In the genomic region with DNA sequence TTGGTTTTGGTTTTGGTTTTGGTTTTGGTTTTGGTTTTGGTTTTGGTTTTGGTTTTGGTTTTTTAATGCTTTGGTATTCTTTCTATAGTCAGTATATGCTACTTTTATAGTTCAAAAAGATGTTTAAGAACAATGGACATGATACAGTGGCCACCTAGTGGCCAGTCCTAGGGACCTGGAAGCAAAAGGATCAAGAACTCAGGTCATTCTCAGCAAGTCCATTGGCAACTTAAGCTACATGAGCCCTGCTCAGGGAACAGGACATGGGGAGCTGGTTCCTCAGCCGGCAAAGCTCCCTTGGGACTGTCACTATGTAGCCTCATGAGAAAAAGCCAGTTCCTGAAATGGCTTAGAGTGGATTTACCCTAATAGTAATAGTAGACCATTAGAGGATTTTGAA, we compare ENCODE assay signal across 13 mouse cellular contexts. TPM values are rescaled to one million over a fixed set of nuclear protein-coding genes. Genes with fewer than 3 reads are reported as not detected.
DNase-seq lines count a peak whose midpoint lies in the region; ATAC-seq and TF ChIP-seq lines count a peak whose summit lies in the region.
"Had no signal": no experiment of that assay in that cellular context is flagged by ENCODE, and none has a peak within 500 bp of the region (broad histone marks: within the 10 kb centered on the region; RNA-seq: fewer than 3 reads in every experiment).

No protein-coding gene starts in this region.

- intact Hi-C loops in left cerebral cortex, postnatal 10 days (cut with DNase I), result no loop called here

- DNase-seq in cerebellum, postnatal 10 days, result peak; percentile 7 to 14
- DNase-seq in cerebellum, adult 9-11 months, result no peak
- DNase-seq in limb, embryonic 14.5 days (ENCODE audit: low spot score), result peak; percentile 4
- DNase-seq in limb, embryonic 10.5 days (ENCODE audit: low spot score), result no peak
- DNase-seq in brain, adult 2 months (ENCODE audit: low read depth, low spot score), result peak; percentile 59
- peak; percentile 21 for DNase-seq in naive thymus-derived CD4-positive, alpha-beta T cell, adult 2 months (ENCODE audit: low read depth)
- no peak for DNase-seq in left cerebral cortex, postnatal 10 days (ENCODE audit: extremely low spot score in 1 of 2, low spot score in 2 of 2)
- DNase-seq in thymus, postnatal 0 days (ENCODE audit: low spot score), result no peak
- DNase-seq: gastrocnemius, adult 2 months had no signal

- no peaks in the 10 kb centered on the region for H3K9me3 ChIP-seq in limb, embryonic 14.5 days (ENCODE audit: control insufficient read depth, low read length)
- H3K9me3 ChIP-seq in limb, embryonic 10.5 days (replicated peaks), result no peaks in the 10 kb centered on the region
- H3K9me3 ChIP-seq: embryonic facial prominence, embryonic 12.5 days; intestine, embryonic 15.5 days; limb, embryonic 13.5 days; midbrain, embryonic 15.5 days had no signal

- no peak overlapping the region for H3K27ac ChIP-seq in limb, embryonic 14.5 days (replicated peaks; ENCODE audit: low read depth, low read length)
- H3K27ac ChIP-seq in limb, embryonic 10.5 days, result no peak overlapping the region
- H3K27ac ChIP-seq: embryonic facial prominence, embryonic 12.5 days; gastrocnemius, adult 2 months; intestine, embryonic 15.5 days; limb, embryonic 13.5 days; midbrain, embryonic 15.5 days had no signal

- H3K36me3 ChIP-seq in limb, embryonic 14.5 days (ENCODE audit: control insufficient read depth, insufficient read depth, low read length), result no peaks in the 10 kb centered on the region
- no peaks in the 10 kb centered on the region for H3K36me3 ChIP-seq in limb, embryonic 10.5 days
- H3K36me3 ChIP-seq: embryonic facial prominence, embryonic 12.5 days; intestine, embryonic 15.5 days; limb, embryonic 13.5 days; midbrain, embryonic 15.5 days had no signal

- H3K27me3 ChIP-seq in limb, embryonic 14.5 days (ENCODE audit: control insufficient read depth, insufficient read depth, low read length), result no peaks in the 10 kb centered on the region
- no peaks in the 10 kb centered on the region for H3K27me3 ChIP-seq in limb, embryonic 10.5 days (ENCODE audit: low read depth, poor library complexity, severe bottlenecking)
- H3K27me3 ChIP-seq: embryonic facial prominence, embryonic 12.5 days; intestine, embryonic 15.5 days; limb, embryonic 13.5 days; midbrain, embryonic 15.5 days had no signal

- no peak overlapping the region for H3K4me2 ChIP-seq in limb, embryonic 14.5 days (replicated peaks; ENCODE audit: low read depth, low read length, severe bottlenecking)
- H3K4me2 ChIP-seq: embryonic facial prominence, embryonic 12.5 days; intestine, embryonic 15.5 days; limb, embryonic 13.5 days; midbrain, embryonic 15.5 days had no signal

- no peak overlapping the region for H3K9ac ChIP-seq in limb, embryonic 14.5 days (ENCODE audit: low read depth, low read length, severe bottlenecking)
- H3K9ac ChIP-seq: embryonic facial prominence, embryonic 12.5 days; intestine, embryonic 15.5 days; limb, embryonic 13.5 days; midbrain, embryonic 15.5 days had no signal

- H3K4me1 ChIP-seq in limb, embryonic 14.5 days (ENCODE audit: control insufficient read depth, insufficient read depth, low read length), result no peaks in the 10 kb centered on the region
- H3K4me1 ChIP-seq in limb, embryonic 10.5 days, result no peaks in the 10 kb centered on the region
- H3K4me1 ChIP-seq: embryonic facial prominence, embryonic 12.5 days; intestine, embryonic 15.5 days; limb, embryonic 13.5 days; midbrain, embryonic 15.5 days had no signal

- H3K4me3 ChIP-seq in limb, embryonic 14.5 days (replicated peaks; ENCODE audit: low read length), result no peak overlapping the region
- H3K4me3 ChIP-seq in limb, embryonic 10.5 days, result no peak overlapping the region
- H3K4me3 ChIP-seq: embryonic facial prominence, embryonic 12.5 days; gastrocnemius, adult 2 months; intestine, embryonic 15.5 days; limb, embryonic 13.5 days; midbrain, embryonic 15.5 days had no signal

- WGBS in limb, embryonic 14.5 days, result 58% methylated on average over 1 of the region's 1 CpGs
- 56% methylated on average over 1 of the region's 1 CpGs for WGBS in limb, embryonic 10.5 days

- no peak for ATAC-seq in limb, embryonic 14.5 days (ENCODE audit: low FRiP score, low read depth)
- ATAC-seq: intestine, embryonic 15.5 days; midbrain, embryonic 15.5 days had no signal

- TF ChIP-seq POLR2A in limb, embryonic 14.5 days (IDR thresholded peaks at IDR 0.05; ENCODE audit: borderline replicate concordance, extremely low read depth, insufficient read depth, insufficient read length), result no peak

RNA-seq across cellular contexts. Expression of gene Urod, which starts 42.6 kb away (rescaled TPM):
- polyA plus RNA-seq in limb, embryonic 14.5 days (2012; rRNA removed), result 78.5 and 92.3 TPM in 2 replicates
- 79.2 and 96.1 TPM in 2 replicates for polyA plus RNA-seq in limb, embryonic 14.5 days (2014; fragmentation: Nextera tagmentation; extraction: Ambion mirVana)
- polyA plus RNA-seq in limb, embryonic 10.5 days (2016; fragmentation: Nextera tagmentation; extraction: Ambion mirVana), result 121 and 129 TPM in 2 replicates
- 10 to 100 TPM; 38.0 to 40.4 TPM for total RNA-seq in left cerebral cortex, postnatal 10 days (2021)
- 102 and 109 TPM in 2 replicates for polyA plus RNA-seq in thymus, postnatal 0 days (2015; fragmentation: Nextera tagmentation; extraction: Ambion mirVana)

RNA-seq across cellular contexts. Expression of gene Hectd3, which starts 43.5 kb away (rescaled TPM):
- polyA plus RNA-seq in limb, embryonic 14.5 days (2012; rRNA removed), result 24.6 and 35.4 TPM in 2 replicates
- 11.1 and 11.2 TPM in 2 replicates for polyA plus RNA-seq in limb, embryonic 14.5 days (2014; fragmentation: Nextera tagmentation; extraction: Ambion mirVana)
- polyA plus RNA-seq in limb, embryonic 10.5 days (2016; fragmentation: Nextera tagmentation; extraction: Ambion mirVana), result 7.9 and 9.6 TPM in 2 replicates
- 10 to 100 TPM; 47.7 to 53.3 TPM for total RNA-seq in left cerebral cortex, postnatal 10 days (2021)
- polyA plus RNA-seq in thymus, postnatal 0 days (2015; fragmentation: Nextera tagmentation; extraction: Ambion mirVana), result 14.4 and 14.6 TPM in 2 replicates

Comparison
In these comparisons a context has a peak if more than half of its experiments do, and no peak if none do; other contexts are left out.
1. DNase-seq: peak in cerebellum, postnatal 10 days (2 of 2), limb, embryonic 14.5 days (single experiment), brain, adult 2 months (single experiment) and naive thymus-derived CD4-positive, alpha-beta T cell, adult 2 months (single experiment); none in cerebellum, adult 9-11 months (single experiment), limb, embryonic 10.5 days (single experiment), left cerebral cortex, postnatal 10 days (0 of 2) and thymus, postnatal 0 days (single experiment).